Mouse (Mus musculus): Measurements from ENCODE around the gene Epop.

DNA sequence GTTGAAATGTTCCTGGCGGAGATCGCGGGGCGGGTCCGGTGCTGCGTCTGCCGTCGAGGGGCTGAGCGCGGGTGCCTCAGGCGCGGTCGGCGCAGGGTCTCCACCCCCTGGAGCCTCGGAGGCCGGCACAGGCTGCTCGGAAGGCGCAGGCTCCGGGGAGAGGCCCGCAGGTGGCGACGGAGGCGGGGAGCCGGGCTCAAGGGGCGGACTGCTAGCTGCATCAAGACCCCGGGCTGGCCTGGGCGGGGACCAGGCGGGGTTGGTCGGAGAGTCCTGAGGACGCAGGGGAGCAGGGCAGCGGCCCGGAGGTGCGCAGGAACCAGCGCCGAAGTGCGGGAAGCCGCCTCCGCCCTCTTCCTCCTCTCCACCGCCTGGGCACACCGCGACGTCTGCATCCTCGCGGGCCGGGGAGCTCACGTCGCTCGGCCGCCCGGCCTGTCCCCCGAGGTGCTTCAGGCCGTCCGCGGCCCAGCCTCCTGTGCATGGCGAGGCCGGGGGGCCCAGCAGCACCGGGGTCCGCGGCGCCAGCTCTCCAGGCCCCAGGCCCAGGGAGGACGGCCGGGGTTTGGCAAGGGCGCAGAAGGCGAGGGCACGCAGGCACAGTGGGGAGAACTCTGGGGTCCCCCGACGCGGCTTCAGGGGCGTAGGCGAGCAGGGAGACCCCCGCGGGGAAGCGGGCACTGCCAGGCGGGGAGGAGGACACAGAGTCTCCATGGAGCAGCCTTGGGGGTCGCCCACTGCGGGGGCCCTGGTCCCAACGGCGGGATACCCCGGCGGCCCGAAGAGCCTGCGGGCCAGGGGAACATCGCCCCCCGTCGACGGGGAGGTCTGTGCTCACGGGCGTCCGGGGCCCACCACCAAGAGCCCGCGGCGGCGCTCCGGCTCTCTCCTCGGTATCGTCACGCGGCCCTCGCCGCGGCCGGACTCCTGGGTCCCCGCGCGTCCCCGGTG lies 659 bp downstream of the Epop start:
- TF ChIP-seq CTCF (IDR thresholded peaks at IDR 0.05; ENCODE audit: borderline replicate concordance, extremely low read depth, insufficient read depth, insufficient read length) (no peak), POLR2A (IDR thresholded peaks at IDR 0.05; ENCODE audit: borderline replicate concordance, extremely low read depth, insufficient read depth, insufficient read length, poor library complexity, severe bottlenecking) (no peak)

All from brain, embryonic 14.5 days (tissue).